Mouse (Mus musculus): ENCODE results near the gene Tmem14a.
"Not testable (repeated sequence)": the region's sequence is repeated elsewhere in the genome, so short reads cannot be mapped to it uniquely, and the experiment has no call there.

Tmem14a gene

DNA sequence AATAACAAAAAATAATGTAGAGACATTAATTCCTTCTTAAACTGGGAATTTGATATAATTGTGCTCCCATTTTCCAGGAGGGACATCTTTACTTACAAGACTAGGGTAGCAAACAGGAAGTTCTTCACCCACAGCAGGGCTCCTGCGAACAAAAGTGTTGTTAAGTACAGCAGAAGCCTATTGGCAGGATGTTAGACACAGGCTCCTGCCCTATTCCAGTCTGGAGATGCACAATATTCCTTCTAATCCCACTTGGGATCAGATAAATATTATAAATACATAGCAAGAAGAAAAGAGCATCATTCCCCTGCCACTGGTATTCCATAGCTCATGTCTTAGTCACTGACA, 34.9 kb downstream of the Tmem14a start:
- DNase-seq = no peak

DNA sequence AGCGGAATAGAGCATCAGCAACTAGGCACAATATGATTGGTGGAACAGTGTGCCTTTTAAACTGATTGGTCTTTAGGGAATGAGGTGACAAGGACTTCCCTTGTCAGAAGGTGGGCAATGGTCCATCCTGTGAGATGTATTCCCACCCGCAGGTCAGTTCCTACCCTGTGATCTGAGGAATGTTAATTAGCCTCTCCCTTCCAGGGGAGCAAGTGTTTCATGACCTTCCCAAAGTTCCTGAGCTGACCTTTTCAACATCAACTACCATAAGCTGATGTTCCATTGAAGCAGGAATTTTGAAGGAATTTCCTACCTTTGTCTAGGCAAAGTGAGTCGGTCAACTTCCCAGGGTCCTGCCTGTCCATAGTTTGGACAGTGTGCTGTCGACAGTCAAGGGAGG, 35.5 kb downstream of the Tmem14a start:
- DNase-seq = no peak

DNA sequence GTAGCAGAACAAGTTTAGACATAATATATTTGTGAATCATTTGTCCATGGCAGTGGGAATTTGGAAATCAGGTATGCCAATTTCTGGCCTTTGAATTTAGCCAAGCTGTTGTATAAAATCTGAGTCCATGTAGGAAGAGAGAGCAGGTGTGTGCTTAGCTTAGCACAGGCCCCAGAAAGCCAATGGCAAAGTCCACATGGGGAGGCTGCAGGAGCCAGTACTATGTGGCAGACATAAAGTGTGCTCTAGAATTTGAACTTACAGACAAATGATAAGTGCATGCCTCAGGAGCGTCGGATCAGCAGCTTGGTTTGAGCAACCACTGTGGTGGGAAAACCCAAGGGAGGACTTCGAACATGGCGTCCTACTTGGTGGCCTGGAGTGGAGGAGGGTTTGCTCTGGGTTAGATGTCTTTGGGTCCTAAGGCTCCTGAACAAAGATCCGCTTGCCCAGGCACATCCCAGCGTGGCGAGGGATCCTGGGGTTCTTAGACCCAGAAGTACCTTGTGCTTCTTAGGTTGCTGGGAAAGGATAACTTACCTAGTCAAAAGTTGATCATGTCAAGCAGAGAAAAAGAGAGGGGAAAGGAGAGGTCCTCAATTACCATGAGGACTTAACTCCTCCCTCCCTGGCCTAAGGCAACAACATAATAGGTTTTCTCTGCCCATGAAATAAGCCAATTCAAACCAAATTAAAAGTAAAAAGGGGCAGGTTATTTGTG, 37.4 kb downstream of the Tmem14a start:
- DNase-seq = no peak

DNA sequence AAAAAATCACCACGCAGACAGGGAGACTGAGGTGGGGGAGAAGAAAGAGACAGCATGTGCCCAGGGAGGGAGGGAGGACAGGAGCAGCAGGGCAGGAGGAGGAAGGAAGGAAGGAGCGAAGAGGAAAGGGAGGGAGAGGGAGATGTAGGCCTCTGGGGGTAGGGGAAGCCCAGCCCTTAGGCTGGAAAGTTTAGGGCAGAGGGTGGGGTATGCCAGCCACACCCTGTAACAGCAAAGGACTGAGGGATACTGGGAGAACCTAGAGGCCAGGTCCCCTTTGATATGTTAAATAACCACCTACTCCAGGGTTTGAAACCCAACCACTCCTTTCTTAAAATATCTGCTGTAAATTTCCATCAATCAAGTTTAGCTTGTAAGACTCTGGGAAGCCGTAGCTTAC, 38.0 kb downstream of the Tmem14a start:
- DNase-seq = no peak

DNA sequence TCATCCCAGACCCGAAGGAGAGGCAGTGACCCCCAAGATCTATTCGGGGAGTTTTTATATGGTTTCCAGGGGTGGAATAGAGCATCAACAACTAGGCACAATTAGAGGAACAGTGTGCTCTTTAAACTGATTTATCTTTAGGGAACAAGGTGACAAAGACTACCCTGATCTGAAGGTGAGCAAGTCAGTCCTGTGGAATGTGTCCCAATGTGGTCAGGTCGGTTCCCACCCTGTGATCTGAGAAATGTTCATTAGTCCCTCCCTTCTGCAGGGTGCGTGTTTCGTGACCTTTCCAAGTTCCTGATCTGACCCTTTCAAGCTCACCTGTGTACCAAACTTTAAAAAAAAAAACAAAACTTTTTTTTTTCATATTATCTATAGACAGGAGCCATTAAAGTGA, 38.5 kb downstream of the Tmem14a start:
- DNase-seq = no peak

DNA sequence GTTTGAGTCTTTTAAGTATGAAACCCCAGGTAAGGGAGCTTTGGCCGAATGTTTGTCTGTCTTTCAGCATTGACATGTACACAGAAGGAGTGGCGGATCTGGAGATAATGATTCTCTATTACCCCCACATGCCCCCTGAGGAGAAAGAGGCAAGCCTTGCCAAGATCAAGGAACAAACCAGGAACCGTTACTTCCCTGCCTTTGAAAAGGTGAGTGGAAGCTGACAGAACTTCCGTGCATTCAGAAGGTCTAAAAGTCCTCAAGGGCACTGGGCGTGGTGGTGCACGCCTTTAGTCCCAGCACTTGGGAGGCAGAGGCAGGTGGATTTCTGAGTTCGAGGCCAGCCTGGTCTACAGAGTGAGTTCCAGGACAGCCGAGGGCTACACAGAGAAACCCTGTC, 41.6 kb downstream of the Tmem14a start:
- DNase-seq = not testable (repeated sequence)

DNA sequence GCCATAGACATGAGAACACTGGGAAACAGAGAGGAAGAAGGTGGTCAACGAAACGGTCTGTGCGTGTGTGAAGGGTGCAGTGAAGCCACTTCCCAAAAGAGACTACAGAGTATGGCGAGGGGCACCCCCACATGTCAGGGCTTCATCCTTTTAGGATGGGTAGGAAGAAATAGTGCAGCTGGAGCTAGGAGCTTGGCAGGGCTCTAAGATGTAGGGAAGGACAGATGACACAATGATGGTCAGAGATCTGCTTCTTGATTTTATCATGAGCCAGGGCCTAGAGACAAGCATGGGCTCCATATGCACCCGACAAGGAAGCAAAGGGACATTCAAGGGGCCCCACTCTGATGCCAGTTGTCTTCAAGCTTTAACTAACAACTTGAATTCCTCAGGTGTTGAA, 44.0 kb downstream of the Tmem14a start:
- no peak for DNase-seq

DNA sequence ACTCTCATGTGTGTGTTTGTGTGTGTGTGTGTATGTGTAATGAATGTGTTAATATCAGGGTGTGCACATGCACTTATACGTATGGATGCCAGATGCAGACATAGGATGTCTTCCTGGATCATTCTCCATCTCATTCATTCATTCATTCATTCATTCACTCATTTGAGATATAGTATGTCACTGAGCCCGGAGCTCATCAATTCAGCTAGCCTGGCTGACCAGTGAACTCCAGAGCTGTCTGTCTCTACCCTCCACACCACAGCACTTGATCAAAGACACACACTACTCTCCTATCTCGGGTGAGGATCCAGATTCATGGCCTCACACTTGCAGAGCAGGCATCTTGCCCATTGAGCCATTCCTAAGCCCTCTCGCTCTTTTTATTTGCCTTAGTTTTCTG, 45.6 kb downstream of the Tmem14a start:
- DNase-seq = no peak

DNA sequence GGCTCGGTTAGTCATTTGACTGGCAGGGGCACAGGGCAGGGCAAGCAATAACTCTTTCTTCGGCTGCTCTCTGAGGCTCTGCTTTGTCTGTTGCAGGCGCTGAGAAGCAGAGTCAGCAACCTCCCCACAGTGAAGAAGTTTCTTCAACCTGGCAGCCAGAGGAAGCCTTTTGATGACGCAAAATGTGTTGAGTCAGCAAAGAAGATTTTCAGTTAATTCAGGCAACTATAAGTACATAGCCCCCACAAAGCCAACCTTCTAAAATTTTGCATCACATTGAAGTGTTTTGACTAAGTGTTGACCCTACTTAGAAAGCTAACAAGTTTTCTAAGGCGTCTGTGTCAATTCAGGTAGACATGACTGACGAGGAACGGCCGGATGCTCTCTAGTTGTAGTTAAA, 46.4 kb downstream of the Tmem14a start:
- no peak for DNase-seq

DNA sequence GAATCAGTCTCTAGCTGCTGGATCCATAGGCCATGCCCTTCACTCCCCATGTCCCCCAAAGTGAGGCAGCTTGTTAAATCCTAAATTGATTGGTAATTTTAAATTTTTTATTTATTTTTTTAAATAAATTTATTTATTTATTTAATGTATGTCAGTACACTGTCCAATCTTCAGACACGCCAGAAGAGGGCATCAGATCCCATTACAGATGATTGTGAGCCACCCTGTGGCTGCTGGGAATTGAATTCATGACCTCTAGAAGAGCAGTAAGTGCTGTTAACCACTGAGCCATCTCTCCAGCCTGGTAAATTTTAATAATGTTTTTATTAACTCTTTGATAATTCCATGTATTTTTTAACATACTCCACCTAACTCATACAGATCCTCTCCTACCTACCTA, 48.4 kb downstream of the Tmem14a start:
- DNase-seq = no peak

DNA sequence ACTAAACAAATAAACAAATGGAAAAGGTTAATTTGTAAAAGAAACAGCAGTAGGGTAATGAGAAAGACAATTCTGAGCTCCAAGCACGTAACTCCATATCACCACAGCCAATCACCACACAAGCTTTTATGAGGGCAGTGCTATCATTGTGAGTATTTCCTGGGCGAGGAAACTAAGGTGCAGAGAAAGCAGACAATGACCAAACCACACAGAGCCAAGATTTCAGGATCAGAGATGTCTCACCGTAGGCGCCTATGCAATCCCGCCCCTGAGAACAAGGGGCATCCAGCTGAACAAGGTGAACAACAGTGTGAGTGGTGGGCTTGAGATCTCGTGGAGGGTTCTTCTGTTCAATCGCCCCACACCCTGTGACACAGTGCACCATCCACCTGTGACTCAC, 49.1 kb downstream of the Tmem14a start:
- DNase-seq = not testable (repeated sequence)

DNA sequence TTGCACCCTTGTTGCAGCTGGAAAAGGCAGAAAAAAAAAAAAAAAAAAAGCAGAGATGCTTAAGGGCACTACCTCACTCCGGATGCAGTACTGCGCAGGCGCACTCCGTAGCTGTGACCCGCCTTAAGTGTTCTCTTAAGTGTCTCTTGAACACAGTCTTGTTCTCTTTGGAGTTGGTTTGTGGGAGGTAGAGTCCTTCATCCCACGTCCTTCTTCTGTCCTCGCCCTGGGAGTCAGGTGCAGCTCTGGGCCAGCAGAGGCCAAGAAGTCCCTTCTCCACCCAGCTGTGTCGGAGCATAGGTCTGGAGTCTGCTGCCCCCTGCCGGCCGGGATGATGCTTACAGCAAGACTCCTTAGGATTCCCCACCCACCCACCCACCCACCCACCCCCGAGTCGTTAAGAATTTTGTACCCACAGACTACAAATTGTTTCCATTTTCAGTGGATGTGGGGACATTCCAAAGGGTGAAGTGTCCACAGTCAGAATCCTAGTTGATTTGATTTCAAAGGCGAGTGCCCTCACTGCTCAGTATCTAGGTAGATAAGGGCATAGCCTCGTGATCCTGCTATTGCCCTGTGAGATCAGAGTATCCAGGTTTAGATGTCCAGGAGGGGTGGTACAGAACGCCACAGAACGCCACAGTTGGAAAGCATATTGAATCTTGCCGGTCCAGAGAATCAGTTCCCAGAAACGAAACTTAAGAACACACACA, 53.1 kb downstream of the Tmem14a start:
- peak; percentile 33 for DNase-seq

DNA sequence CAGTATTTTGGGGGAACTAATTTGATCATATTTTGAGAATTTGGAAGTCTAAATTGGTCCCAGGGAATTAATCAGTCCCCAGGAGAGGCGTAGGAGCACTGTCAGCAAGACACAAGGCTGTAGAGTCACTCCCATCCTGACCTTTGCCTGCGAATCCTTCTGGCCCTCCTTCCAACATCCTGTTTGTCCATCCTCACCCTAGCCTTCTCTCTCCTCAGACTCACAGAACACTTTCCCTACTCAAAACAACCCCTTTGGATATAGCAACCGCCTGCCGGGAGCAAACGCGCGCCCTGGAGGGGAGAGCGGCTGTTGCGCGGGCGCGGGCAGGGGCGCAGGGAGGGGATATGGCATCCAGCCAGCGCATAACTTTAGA, 53.7 kb downstream of the Tmem14a start:
- no peak for DNase-seq

DNA sequence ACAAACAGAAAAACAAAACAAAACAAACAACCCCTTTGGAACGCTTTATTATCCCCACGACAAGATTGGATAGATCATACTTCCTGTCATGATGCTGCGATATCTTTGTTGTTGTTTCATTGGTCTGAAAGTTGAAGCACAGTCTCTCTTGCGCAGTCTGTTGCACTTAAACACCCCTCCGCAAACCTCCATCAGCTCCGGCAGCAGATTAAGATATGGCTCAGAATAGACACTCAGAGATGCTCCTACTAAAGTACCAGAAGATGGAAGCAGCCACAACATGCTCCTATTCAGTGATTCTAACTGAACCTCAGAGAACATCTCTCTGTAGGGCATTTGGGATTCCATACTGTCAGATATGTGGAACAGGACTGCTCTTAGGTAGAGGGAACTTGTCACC, 54.7 kb downstream of the Tmem14a start:
- no peak for DNase-seq

DNA sequence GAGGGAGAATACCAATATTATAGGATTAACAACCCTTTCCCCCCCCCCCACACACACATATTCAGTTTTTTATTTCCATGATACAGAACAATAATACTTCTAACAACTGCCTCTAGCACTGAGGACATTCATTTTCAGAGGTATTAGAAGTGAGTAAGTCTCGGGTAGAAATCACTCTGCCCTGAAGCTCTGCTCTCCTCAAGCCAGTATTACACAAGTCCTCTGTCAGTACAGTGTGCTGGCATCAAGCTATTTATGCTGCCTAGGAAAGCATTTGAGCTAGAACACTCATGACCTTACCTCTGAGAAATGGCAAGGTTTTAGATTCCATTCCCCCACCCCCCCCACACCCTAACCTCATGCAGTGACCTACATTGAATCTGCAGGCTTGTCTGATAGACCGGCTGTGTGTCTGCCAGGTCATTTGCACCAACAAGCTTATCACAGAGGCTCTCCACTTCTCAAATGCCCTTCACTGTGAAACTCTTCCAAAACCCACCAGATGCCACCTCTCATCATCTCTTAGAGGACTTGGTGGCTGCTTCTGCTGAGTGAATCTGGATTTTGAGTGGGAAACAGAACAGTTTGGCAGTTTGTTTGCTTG, 56.2 kb downstream of the Tmem14a start:
- DNase-seq = no peak

DNA sequence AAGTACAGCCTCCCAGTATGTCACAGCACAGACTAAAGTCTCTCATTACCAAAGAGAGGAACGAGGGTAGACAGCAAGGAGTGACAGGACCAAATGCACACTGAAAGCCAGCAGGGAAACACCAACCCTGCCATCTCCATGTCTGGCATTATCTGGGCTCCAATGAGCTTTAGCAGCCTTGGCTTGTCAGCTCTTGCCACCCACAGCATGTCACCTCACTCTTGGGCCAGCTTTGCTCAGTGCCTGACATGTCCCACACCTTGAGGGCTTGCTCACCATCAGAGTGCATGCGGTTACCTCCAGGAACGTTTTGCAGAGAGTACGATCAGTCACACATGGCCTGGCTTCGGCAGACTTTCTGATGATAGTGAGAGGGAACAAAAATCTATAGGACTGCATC, 57.0 kb downstream of the Tmem14a start:
- DNase-seq = not testable (repeated sequence)

DNA sequence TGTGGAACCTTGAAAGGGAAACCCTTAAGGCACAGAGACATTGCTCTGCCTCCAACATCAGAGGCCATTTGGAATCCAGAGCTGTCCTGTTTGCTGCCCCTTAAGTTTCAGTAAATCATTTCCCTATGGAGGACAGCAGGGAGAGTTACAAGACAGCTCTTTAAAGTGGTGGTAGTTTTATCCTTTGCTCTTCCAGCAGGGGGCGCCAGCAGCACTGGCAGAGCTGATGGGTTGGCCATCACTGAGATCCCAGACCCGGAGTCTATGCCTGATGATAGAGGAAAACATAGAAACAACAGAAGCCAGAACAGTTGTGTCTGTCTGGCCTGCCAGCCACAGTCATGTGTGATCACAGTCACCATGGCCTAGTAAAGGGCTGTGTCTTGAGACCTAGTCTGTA, 57.8 kb downstream of the Tmem14a start:
- not testable (repeated sequence) for DNase-seq

All from cerebellum, adult 11 months (tissue).